Mouse (Mus musculus): Measurements from ENCODE around the gene Klhl1.
"Not testable (repeated sequence)": the region's sequence is repeated elsewhere in the genome, so short reads cannot be mapped to it uniquely, and the experiment has no call there.

The Klhl1 gene

DNA sequence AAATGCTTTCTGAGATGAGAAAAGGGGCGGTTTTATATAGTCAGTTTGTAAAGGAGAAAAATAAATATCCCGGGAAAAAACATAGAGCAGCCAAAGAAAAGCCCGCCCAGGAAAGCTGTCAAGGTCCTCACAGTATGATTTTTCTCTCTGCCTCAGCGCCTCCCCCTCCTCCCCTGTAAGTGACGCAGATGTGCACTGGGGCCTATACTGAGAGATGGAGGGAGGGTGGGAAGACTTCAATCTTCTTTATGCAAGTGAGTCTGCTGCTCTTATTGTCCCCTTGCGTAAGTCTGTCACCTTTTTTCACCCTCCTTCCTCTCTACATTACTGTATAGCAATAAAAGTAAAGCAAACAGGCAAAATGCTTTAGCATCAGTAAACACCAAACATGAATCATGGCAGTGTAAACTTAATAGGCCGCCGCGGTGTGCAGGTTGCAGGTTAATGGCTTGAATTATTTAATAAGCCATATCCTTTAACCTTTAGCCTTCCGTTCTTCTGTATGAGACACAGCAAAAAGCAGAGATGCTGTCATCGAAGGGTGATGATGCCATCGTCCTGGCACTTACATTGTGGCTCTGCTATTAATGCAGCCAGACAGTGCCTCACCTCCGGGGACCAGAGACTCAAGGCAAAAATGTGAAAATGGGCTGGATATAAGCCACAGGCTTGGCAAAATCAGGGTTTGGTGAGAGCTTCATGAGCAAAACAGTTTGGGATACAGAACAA lies at the start of gene Klhl1:
Gene Klhl1, minus strand, starts transcription at position 149 of the 729 bp plus-strand sequence.
- no peak for DNase-seq (ENCODE audit: low read depth, low spot score)

DNA sequence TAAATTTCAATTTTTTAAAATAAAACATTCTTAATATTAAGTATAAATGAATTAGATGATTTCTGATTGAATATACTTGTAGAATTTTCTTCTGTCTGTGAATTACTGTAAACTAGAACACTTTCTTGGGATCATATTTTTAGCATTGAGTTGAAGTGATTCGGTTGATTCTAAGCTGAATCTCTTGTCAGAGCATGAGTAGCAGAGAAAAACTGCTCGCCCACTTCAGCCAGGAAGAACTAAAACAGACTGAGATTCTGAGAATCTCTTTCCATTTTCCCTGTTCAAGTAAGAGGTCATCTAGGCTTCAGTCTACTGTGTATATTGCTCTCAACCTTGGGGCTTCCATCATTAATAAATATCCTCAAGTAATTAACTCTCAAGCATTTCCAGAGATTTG lies 34.8 kb upstream of the Klhl1 start:
- DNase-seq (ENCODE audit: low read depth, low spot score), result no peak

DNA sequence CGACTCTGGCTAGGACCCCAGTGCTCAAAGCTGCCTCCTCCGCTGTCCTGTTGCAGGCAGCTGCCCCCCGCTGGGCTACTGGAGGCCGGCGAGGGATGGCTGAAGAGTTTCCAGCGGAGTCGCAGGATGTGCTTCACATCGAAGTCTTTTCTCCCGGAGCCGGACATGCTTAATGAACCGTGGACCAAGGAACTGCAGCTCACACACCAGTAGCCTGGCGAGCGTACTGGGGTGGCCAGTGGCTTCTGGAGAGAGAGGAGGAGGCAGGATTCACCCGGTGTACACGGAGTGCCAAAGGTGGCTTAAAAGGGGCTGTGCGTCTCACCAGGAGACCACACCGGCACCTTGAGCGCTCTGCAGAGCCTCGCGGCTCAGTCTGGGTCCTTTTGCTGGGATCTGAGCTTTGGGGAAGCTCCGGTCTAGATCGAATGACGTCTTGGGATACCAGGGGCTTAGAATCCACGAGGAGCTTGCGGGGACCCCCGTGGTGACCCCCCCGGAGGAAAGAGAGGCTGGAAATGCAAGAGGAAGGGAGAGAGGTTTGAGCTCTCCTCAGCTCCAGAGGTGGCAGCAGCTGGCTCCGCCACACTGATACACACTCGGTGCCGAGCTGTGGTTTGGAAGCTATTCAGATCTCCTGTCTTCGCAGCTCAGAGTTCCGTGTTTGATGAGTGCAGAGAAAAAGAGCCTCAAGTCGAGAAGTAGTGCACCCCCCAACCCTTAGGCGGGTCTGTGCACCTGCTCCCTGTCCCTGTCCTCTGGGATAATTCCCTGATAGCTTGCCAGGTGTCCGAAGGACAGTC lies 550 bp downstream of the Klhl1 start:
- DNase-seq (ENCODE audit: low read depth, low spot score), result no peak

GRCm38 (mm10) chr14:96517727-96518126 lies 1.2 kb downstream of the Klhl1 start:
- DNase-seq (ENCODE audit: low read depth, low spot score), result no peak

DNA sequence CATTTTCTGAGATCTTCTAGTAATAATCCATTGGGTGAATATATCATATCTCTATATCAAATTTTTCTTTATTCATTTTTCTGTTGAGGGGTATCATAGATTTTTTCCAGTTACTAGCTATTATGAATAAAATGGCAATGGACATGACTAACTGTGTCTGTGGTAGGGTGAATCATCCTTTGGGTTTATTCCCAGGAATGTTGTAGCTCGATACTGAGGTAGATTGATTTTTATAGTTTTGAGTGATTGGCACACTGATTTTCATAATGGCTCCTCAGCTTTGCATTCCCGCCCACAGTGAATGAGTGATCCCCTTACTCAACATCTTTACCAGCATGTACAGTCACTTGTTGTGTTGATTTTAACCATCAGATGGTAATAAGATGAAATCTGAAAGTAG lies 19.0 kb downstream of the Klhl1 start:
- no peak for DNase-seq (ENCODE audit: low read depth, low spot score)

DNA sequence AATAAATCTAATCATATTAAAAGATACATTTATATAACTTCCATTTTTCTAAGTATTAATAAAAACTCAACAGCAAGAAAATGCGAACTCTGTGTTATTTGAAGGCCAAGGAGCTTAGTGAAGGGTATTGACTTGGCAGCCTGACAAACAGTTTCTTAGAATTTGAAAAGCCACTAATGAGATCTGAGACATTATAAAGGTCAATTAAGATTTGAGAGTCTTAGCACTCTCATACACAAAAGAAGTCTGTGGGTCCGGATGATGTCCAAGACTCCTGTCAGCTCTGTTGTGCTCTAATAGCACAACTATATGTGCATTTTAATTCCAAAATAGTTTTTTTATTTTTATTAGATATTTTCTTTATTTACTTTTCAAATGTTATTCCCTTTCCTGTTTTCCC lies 47.1 kb downstream of the Klhl1 start:
- no peak for DNase-seq (ENCODE audit: low read depth, low spot score)

GRCm38 (mm10) chr14:96471336-96471735 lies 47.6 kb downstream of the Klhl1 start:
- DNase-seq (ENCODE audit: low read depth, low spot score), result no peak

DNA sequence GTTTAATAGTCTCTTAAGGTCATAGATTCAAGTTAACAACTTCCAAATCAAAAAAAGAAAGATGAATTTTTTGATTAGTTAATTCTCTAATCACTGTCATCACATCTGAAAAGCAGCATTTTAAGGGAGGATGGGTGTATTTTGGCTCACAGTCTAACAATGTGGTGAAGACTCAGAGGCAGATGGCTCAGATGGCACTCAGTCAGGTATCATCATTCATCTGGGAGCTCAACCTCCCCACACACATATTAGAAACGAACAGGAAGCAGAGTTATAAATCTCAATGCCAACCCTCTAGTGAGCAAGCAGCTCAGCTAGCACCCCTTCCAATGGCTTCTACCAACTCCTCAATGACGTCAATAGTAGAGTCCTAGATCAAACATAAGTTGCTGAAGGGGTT lies 57.1 kb downstream of the Klhl1 start:
- DNase-seq (ENCODE audit: low read depth, low spot score), result no peak

DNA sequence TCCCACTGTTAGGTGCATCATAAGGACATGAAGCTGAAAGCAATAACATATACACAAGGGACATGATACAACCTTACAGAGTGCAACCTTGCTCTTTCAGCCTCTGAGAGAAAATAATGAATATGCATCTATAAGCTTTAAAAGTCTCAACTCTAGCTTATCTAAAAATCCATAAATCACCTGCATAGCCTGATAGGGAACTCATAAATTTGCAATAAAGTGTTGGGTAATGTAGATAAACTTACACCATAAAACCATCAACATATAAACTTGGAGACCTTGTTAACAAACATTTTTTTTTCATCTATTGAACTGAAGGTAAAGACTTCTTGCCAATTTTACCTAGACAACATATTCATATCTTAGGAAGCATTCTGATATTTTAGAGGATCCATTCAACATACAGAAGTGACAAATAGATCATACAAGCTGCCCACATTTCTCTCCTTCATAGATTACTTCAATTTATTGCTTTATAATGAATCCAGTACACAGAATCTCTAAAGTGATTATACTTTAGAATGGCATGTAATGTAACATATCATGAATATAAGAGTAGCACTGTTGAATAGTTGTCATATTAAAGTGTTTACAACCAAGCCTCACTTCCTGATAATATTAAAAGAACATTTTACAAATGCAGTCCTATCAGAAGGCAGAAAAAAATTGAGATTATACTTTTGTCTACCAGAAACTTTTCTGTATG lies 126.7 kb downstream of the Klhl1 start:
- DNase-seq (ENCODE audit: low read depth, low spot score), result no peak

GRCm38 (mm10) chr14:96362727-96363126 lies 156.2 kb downstream of the Klhl1 start:
- no peak for DNase-seq (ENCODE audit: low read depth, low spot score)

DNA sequence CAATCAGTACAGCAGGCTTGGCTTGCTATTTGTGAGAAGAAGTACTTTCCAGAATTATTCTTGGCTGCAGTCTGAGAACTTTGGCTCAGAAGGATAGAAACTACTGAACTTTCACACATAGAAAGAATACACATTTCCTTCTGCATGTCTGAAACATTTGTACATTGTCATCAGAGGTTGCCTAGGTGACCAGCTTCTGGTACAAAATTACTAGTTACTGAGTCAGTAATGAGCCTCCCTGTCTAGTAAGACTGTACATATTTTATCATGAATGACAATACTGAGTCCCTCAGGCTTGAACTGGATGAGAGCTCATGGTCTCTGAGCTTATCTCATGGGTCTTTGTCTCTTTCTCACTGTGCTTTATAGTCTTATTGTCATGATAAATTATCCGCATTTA lies 170.7 kb downstream of the Klhl1 start:
- DNase-seq (ENCODE audit: low read depth, low spot score), result no peak

DNA sequence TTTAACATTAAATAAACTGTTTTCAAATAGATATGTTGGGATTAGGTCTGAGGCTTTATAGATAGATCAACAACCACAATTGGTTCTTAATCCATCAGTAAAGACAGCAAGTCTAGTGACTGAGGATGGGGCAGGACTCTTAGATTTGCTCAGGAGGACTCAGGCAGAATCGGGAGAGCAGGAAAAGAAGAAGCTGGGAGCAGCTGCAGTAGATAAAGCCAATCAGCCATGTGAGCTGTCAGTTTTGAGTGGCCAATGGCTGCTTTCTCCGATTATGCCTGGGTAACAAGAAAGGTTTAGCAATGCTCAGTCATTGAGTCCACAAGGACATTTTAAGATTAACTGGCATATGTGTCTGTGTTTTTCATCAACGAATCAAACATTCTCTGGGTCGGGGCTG lies 187.8 kb downstream of the Klhl1 start:
- DNase-seq (ENCODE audit: low read depth, low spot score), result no peak

DNA sequence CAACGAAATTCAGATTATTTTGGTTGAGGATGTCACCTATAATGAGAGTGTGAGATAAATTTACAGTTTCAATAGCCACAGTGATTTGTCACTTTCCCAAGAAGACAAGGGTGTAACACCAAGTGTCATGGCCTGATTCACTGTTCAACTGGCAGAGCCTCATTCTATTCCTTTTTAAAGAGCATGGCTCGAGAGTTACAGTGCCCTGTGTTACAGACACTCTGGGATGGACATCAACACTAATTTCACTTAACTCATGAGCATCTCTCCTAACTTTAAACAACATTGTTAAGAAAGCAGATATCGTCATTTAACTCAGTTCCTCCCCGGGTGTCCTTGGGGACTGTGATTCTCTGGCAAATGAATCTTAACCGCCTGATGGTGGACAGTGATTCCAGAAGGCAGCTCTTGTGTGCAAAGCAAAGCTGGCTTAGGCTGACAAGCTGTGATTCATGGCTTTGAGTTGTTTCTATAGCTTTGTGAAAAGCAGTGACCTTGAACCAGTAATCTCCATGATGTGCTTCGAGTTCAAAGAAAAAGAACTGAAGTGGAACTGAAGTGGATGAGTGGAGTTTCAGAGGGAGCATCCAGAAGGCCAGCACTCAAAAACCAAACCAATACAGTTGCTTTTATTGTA lies 301.0 kb downstream of the Klhl1 start:
- no peak for DNase-seq (ENCODE audit: low read depth, low spot score)

DNA sequence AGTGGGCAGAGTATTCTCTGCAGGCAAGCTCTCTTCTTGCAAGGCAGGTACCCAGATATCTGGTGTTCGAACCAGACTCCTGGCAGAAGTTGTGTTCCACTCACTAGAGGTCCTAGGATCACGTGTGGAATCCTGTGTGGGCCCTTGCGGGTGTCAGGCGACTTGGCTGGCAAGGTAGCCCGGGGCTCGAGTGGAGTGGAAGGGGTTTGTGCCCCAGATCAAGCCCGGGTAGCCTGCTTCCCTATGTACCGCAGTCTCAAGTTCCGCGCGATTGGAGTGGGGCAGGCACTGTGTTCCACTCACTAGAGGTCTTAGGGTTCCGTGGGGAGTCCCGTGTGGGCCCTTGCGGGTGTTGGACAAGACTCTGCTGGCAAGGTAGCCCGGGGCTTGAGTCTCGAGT lies 324.1 kb downstream of the Klhl1 start:
- DNase-seq (ENCODE audit: low read depth, low spot score), result not testable (repeated sequence)

DNA sequence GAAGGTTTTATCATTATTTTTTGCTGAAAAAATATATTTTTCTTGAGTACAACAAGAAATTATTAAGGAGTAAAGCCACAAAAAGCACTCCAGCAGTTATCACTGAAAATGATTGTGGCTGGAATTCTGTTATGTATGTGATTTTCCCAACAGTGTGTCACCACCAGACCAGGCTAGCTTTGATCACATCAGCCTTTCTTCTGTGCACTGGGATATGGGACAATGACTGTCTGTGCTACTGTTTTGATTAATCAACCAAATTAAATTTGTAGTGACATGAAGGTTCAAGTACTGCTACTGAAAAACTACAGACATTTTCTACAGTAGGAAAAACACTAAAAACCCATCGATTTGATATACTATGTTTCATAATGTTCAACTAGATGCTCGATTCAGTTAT lies 344.4 kb downstream of the Klhl1 start:
- DNase-seq (ENCODE audit: low read depth, low spot score), result no peak

DNA sequence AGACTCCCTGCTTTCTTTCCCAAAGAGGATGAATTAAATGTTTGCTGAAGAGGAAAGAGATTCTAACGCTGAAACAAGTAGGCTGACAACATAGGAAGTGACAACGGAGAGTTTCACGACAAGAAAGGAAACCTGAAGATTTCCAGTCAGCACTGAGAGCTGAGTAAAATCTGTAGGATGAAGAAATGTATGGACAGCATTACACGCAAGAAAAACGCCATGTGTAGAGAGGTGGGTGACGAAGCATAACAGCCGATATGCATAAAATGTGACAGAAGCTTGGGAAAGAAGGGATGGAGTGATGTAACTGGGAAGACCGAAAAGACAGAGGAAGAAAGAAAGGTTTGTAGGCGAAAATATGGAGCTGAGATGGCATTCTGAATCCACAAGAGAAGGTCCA lies 375.8 kb downstream of the Klhl1 start:
- no peak for DNase-seq (ENCODE audit: low read depth, low spot score)

GRCm38 (mm10) chr14:96140246-96140645 lies 378.7 kb downstream of the Klhl1 start:
- DNase-seq (ENCODE audit: low read depth, low spot score), result no peak

- no peak for DNase-seq (ENCODE audit: low read depth, low spot score)
These were observed 411.5 kb downstream of the Klhl1 start for GRCm38 (mm10) chr14:96107396-96107795.

GRCm38 (mm10) chr14:96081681-96082207 lies 437.2 kb downstream of the Klhl1 start:
- DNase-seq (ENCODE audit: low read depth, low spot score), result no peak

GRCm38 (mm10) chr14:96065884-96066283 lies 453.0 kb downstream of the Klhl1 start:
- no peak for DNase-seq (ENCODE audit: low read depth, low spot score)

All from CD4-positive helper T cell, adult 2 months (primary cell).